Mouse (Mus musculus) adrenal gland, postnatal 36 days (tissue): ENCODE results near the gene Ak8. TPM values are rescaled to one million over a fixed set of nuclear protein-coding genes. Genes with fewer than 3 reads are reported as not detected.

ENCODE experiments used
- microRNA-seq: library from miRNA; unstranded; fragments of <30 nt; microRNA quantifications from one replicate; pipeline ENCODE4 v1.2.0, GENCODE M21; 2021
- total RNA-seq, 2 experiments: library from RNA; stranded (reverse); gene quantifications; 2 replicates each; pipeline ENCODE4 v1.2.3; 2021

The Ak8 gene
- total RNA-seq, 2 experiments from 2014 or later, result 0.63 to 0.82 TPM

Small RNAs within 50 kb of the gene (microRNA-seq; reads per million reads assigned to microRNA genes)
- 1.7 reads per million for gene Mir3088

Other genes with a start within 250 kb of the Ak8 start
- gene 1700007K13Rik, start 233.8 kb upstream of the Ak8 start, total RNA-seq, result not detected
- 10 to 100 TPM; 51.1 to 56.2 TPM for gene Mrps2, start 232.1 kb upstream of the Ak8 start, total RNA-seq
- 1 to 10 TPM; 3.7 to 4.3 TPM for gene Gbgt1, start 203.3 kb upstream of the Ak8 start, total RNA-seq
- gene Gm10134, start 194.1 kb upstream of the Ak8 start, total RNA-seq, result 1 to 10 TPM; 2.6 to 3.3 TPM
- gene Ralgds, start 187.0 kb upstream of the Ak8 start, total RNA-seq, result 10 to 100 TPM; 23.3 to 27.9 TPM
- not detected for gene Cel, start 136.8 kb upstream of the Ak8 start, total RNA-seq
- gene Gtf3c5, start 116.4 kb upstream of the Ak8 start, total RNA-seq, result 10 to 100 TPM; 17.5 to 19.5 TPM
- not detected for gene Gfi1b, start 78.2 kb upstream of the Ak8 start, total RNA-seq
- 10 to 100 TPM; 17.6 to 19.6 TPM for gene Tsc1, start 58.9 kb upstream of the Ak8 start, total RNA-seq
- under 1 TPM; 0.53 to 0.59 TPM for gene Spaca9, start 437 bp upstream of the Ak8 start, total RNA-seq
- 10 to 100 TPM; 34.6 to 38.0 TPM for gene Gtf3c4, start 140.2 kb downstream of the Ak8 start, total RNA-seq
- gene Ddx31, start 140.2 kb downstream of the Ak8 start, total RNA-seq, result 10 to 100 TPM in 1 of 2 experiments, 1 to 10 TPM in 1; 8.7 to 15.5 TPM
- gene Barhl1, start 216.5 kb downstream of the Ak8 start, total RNA-seq, result not detected